Mouse (Mus musculus) embryonic facial prominence, embryonic 14.5 days (tissue): ENCODE measurements around the gene U2surp. TPM values are rescaled to one million over a fixed set of nuclear protein-coding genes. Genes with fewer than 3 reads are reported as not detected.

Experiments
- ATAC-seq: fragments of 200-750 bp; cut with Nextera tagmentation; 2 replicates; pipeline ENCODE4 v1.8.0; 2017; ENCODE audit warnings: low read depth, moderate number of reproducible peaks, moderate TSS enrichment
- DNase-seq: peaks from one replicate; pipeline ENCODE4 v3.0.0-alpha.2; 2015; ENCODE audit warnings: low spot score
- H3K27ac ChIP-seq: fragments of 300-500 bp; sonication (generic); replicated peaks from 2 replicates; pipeline ENCODE4 v1.5.1; 2014; ENCODE audit warnings: low read depth, mild to moderate bottlenecking, low read length, moderate library complexity
- H3K27me3 ChIP-seq: fragments of 300-500 bp; sonication (generic); replicated peaks from 2 replicates; pipeline ENCODE4 v1.6.1; 2014; ENCODE audit warnings: low read length; ENCODE audit not compliant: control insufficient read depth, insufficient read depth
- H3K36me3 ChIP-seq: fragments of 300-500 bp; sonication (generic); 2 replicates; pipeline ENCODE4 v1.6.1; 2014; ENCODE audit warnings: low read length, mixed read lengths; ENCODE audit not compliant: control insufficient read depth, insufficient read depth
- H3K4me1 ChIP-seq: fragments of 300-500 bp; sonication (generic); 2 replicates; pipeline ENCODE4 v1.6.1; 2014; ENCODE audit warnings: antibody characterized with exemption, low read length; ENCODE audit not compliant: control insufficient read depth, insufficient read depth
- H3K4me2 ChIP-seq: fragments of 300-500 bp; sonication (generic); 2 replicates; pipeline ENCODE4 v1.6.1; 2014; ENCODE audit warnings: low read depth, mild to moderate bottlenecking, low read length, moderate library complexity, mixed read lengths
- H3K4me3 ChIP-seq: fragments of 300-500 bp; sonication (generic); 2 replicates; pipeline ENCODE4 v1.5.1; 2014; ENCODE audit warnings: low read depth, mild to moderate bottlenecking, low read length
- H3K9ac ChIP-seq: fragments of 300-500 bp; sonication (generic); 2 replicates; pipeline ENCODE4 v1.6.1; 2014; ENCODE audit warnings: low read depth, mild to moderate bottlenecking, low read length, moderate library complexity, mixed read lengths
- H3K9me3 ChIP-seq: fragments of 300-500 bp; sonication (generic); 2 replicates; pipeline ENCODE4 v1.6.1; 2016; ENCODE audit warnings: low read length; ENCODE audit not compliant: control insufficient read depth
- WGBS: fragments of 180-500 bp; shearing (Covaris S2); extraction: QIAGEN DNeasy Blood & Tissue Kit; methylation state at CpG from one replicate; pipeline ENCODE4 v1.1.7; 2014; 5-methylcytosine and 5-hydroxymethylcytosine counted together
- polyA plus RNA-seq: library from polyadenylated mRNA; unstranded; fragments of >200 nt; fragmentation: Nextera tagmentation; extraction: Ambion mirVana; gene quantifications from 2 replicates; pipeline ENCODE4 v1.2.1, GENCODE M21; 2014

The U2surp gene
- polyA plus RNA-seq, 1 experiment from 2014 or later: 97.0 TPM

GRCm38 (mm10) chr9:95541650-95542432 is 30.0 kb upstream of the U2surp start:
- Histone ChIP-seq H3K4me3 (no peak overlapping the region), H3K9ac (no peak overlapping the region), H3K4me2 (no peak overlapping the region), H3K36me3 (no peaks in the 10 kb centered on the region), H3K27me3 (no peaks in the 10 kb centered on the region), H3K27ac (no peak overlapping the region), H3K4me1 (no peaks in the 10 kb centered on the region), H3K9me3 (no peaks in the 10 kb centered on the region)
- ATAC-seq (no peak), DNase-seq (no peak)
- 71% methylated on average over 15 of the region's 15 CpGs for WGBS

GRCm38 (mm10) chr9:95541208-95541607 is 29.4 kb upstream of the U2surp start:
- H3K4me2 ChIP-seq: no peak overlapping the region
- ATAC-seq: no peak
- no peaks in the 10 kb centered on the region for H3K27me3 ChIP-seq

GRCm38 (mm10) chr9:95540487-95540886 is 28.7 kb upstream of the U2surp start:
- Histone ChIP-seq H3K9me3 (no peaks in the 10 kb centered on the region), H3K4me3 (no peak overlapping the region), H3K4me2 (no peak overlapping the region), H3K36me3 (no peaks in the 10 kb centered on the region), H3K9ac (no peak overlapping the region), H3K4me1 (no peaks in the 10 kb centered on the region), H3K27ac (no peak overlapping the region), H3K27me3 (no peaks in the 10 kb centered on the region)
- DNase-seq (peak; percentile 16), ATAC-seq (no peak)
- 64% methylated on average over 4 of the region's 4 CpGs for WGBS

More at GRCm38 (mm10) chr9:95541208-95541607, 29.4 kb upstream of the U2surp start:
- no peaks in the 10 kb centered on the region for H3K36me3 ChIP-seq
- no peak overlapping the region for H3K9ac ChIP-seq
- H3K9me3 ChIP-seq: no peaks in the 10 kb centered on the region
- H3K4me1 ChIP-seq: no peaks in the 10 kb centered on the region
- no peak for DNase-seq
- H3K27ac ChIP-seq: no peak overlapping the region
- no peak overlapping the region for H3K4me3 ChIP-seq

- H3K4me3 ChIP-seq: no peak overlapping the region
- ATAC-seq (no peak), DNase-seq (no peak)
- no peak overlapping the region for H3K9ac ChIP-seq
- 45% methylated on average over 2 of the region's 2 CpGs for WGBS
- H3K4me2 ChIP-seq: no peak overlapping the region
- H3K27me3 ChIP-seq: no peaks in the 10 kb centered on the region
- no peaks in the 10 kb centered on the region for H3K9me3 ChIP-seq
- H3K4me1 ChIP-seq: no peaks in the 10 kb centered on the region
- no peak overlapping the region for H3K27ac ChIP-seq
- H3K36me3 ChIP-seq: no peaks in the 10 kb centered on the region
Measured at GRCm38 (mm10) chr9:95539176-95539800, 27.5 kb upstream of the U2surp start.

- no peaks in the 10 kb centered on the region for H3K27me3 ChIP-seq
- DNase-seq (peak; percentile 26), ATAC-seq (no peak)
- 37% methylated on average over 6 of the region's 6 CpGs for WGBS
- no peak overlapping the region for H3K4me2 ChIP-seq
- H3K27ac ChIP-seq: no peak overlapping the region
- no peaks in the 10 kb centered on the region for H3K36me3 ChIP-seq
- no peak overlapping the region for H3K9ac ChIP-seq
- H3K4me3 ChIP-seq: no peak overlapping the region
- H3K4me1 ChIP-seq: no peaks in the 10 kb centered on the region
- H3K9me3 ChIP-seq: no peaks in the 10 kb centered on the region
Measured at GRCm38 (mm10) chr9:95533817-95534216, 22.0 kb upstream of the U2surp start.

- Histone ChIP-seq H3K27ac (no peak overlapping the region), H3K36me3 (no peaks in the 10 kb centered on the region), H3K4me2 (no peak overlapping the region), H3K9me3 (no peaks in the 10 kb centered on the region), H3K4me3 (no peak overlapping the region), H3K27me3 (no peaks in the 10 kb centered on the region), H3K9ac (no peak overlapping the region), H3K4me1 (no peaks in the 10 kb centered on the region)
- ATAC-seq (no peak), DNase-seq (peak; percentile 45)
- 48% methylated on average over 3 of the region's 3 CpGs for WGBS
Measured at GRCm38 (mm10) chr9:95531144-95531543, 19.3 kb upstream of the U2surp start.

GRCm38 (mm10) chr9:95527676-95528075 is 15.9 kb upstream of the U2surp start:
- Histone ChIP-seq H3K9me3 (no peaks in the 10 kb centered on the region), H3K27ac (no peak overlapping the region), H3K4me2 (no peak overlapping the region), H3K36me3 (no peaks in the 10 kb centered on the region), H3K4me1 (no peaks in the 10 kb centered on the region), H3K9ac (no peak overlapping the region), H3K4me3 (no peak overlapping the region), H3K27me3 (no peaks in the 10 kb centered on the region)
- 53% methylated on average over 2 of the region's 2 CpGs for WGBS
- no peak for ATAC-seq
- no peak for DNase-seq

- peak; percentile 89 for ATAC-seq
- 16% methylated on average over 2 of the region's 2 CpGs for WGBS
Measured at GRCm38 (mm10) chr9:95525961-95526360, 14.2 kb upstream of the U2surp start.

GRCm38 (mm10) chr9:95525376-95525775 is 13.6 kb upstream of the U2surp start:
- 81% methylated on average over 6 of the region's 6 CpGs for WGBS
- Histone ChIP-seq H3K36me3 (no peaks in the 10 kb centered on the region), H3K4me2 (no peak overlapping the region), H3K27ac (no peak overlapping the region), H3K9ac (no peak overlapping the region), H3K9me3 (no peaks in the 10 kb centered on the region), H3K4me1 (no peaks in the 10 kb centered on the region), H3K4me3 (no peak overlapping the region), H3K27me3 (no peaks in the 10 kb centered on the region)
- no peak for DNase-seq
- ATAC-seq: no peak

More at GRCm38 (mm10) chr9:95525961-95526360, 14.2 kb upstream of the U2surp start:
- H3K9ac ChIP-seq: no peak overlapping the region
- no peak overlapping the region for H3K4me2 ChIP-seq
- no peaks in the 10 kb centered on the region for H3K27me3 ChIP-seq
- no peaks in the 10 kb centered on the region for H3K36me3 ChIP-seq
- H3K9me3 ChIP-seq: no peaks in the 10 kb centered on the region
- no peak overlapping the region for H3K27ac ChIP-seq
- H3K4me3 ChIP-seq: no peak overlapping the region
- no peaks in the 10 kb centered on the region for H3K4me1 ChIP-seq
- DNase-seq: peak; percentile 69
